Mouse (Mus musculus): ENCODE measurements at regions not wholly inside any gene's neighbourhood (a gene's known extent, or its start where the extent isn't known, plus 50 kb on each side); places are given as distances from the start of the nearest gene placed in this dataset.
A peak's percentile ranks its signal among the peaks of the same experiment; 100 is the strongest.

GRCm38 (mm10) chr15:62229023-62229422, 1306.2 kb upstream of the A1bg start:
- 85% methylated on average over 3 of the region's 3 CpGs for WGBS (ENCODE audit: insufficient replicate concordance)
- Histone ChIP-seq H3K4me1 (ENCODE audit: control insufficient read depth, low read depth, low read length) (peaks cover 9% of the 10 kb centered on the region), H3K4me3 (ENCODE audit: low read depth, low read length) (no peak overlapping the region), H3K27me3 (ENCODE audit: control insufficient read depth, insufficient read depth, low read depth, low read length) (no peaks in the 10 kb centered on the region), H3K36me3 (ENCODE audit: control insufficient read depth, insufficient read depth) (no peaks in the 10 kb centered on the region), H3K4me2 (ENCODE audit: low read depth, low read length) (no peak overlapping the region), H3K9ac (ENCODE audit: low read depth, low read length) (no peak overlapping the region), H3K9me3 (replicated peaks; ENCODE audit: control insufficient read depth, low read length) (no peaks in the 10 kb centered on the region), H3K27ac (ENCODE audit: low read length) (no peak overlapping the region)
- no peak for ATAC-seq (ENCODE audit: low read depth)

GRCm38 (mm10) chr15:62224798-62225197, 1302.0 kb upstream of the A1bg start:
- H3K36me3 ChIP-seq (ENCODE audit: control insufficient read depth, insufficient read depth) = no peaks in the 10 kb centered on the region
- H3K9me3 ChIP-seq (replicated peaks; ENCODE audit: control insufficient read depth, low read length) = no peaks in the 10 kb centered on the region
- no peak overlapping the region for H3K4me2 ChIP-seq (ENCODE audit: low read depth, low read length)
- H3K4me3 ChIP-seq (ENCODE audit: low read depth, low read length) = no peak overlapping the region
- no peak overlapping the region for H3K9ac ChIP-seq (ENCODE audit: low read depth, low read length)
- H3K27ac ChIP-seq (ENCODE audit: low read length) = peak overlapping the region; percentile 2; the same call in 1 of the 2 replicates
- ATAC-seq (ENCODE audit: low read depth) = no peak
- peaks cover 47% of the 10 kb centered on the region for H3K4me1 ChIP-seq (ENCODE audit: control insufficient read depth, low read depth, low read length)
- no peaks in the 10 kb centered on the region for H3K27me3 ChIP-seq (ENCODE audit: control insufficient read depth, insufficient read depth, low read depth, low read length)

GRCm38 (mm10) chr15:62224191-62224590, 1301.4 kb upstream of the A1bg start:
- no peak overlapping the region for H3K4me2 ChIP-seq (ENCODE audit: low read depth, low read length)
- 37% methylated on average over 3 of the region's 3 CpGs for WGBS (ENCODE audit: insufficient replicate concordance)
- no peak overlapping the region for H3K4me3 ChIP-seq (ENCODE audit: low read depth, low read length)
- peak overlapping the region; percentile 73 for H3K27ac ChIP-seq (ENCODE audit: low read length)
- no peak for ATAC-seq (ENCODE audit: low read depth)
- H3K4me1 ChIP-seq (ENCODE audit: control insufficient read depth, low read depth, low read length) = peaks cover 48% of the 10 kb centered on the region
- no peak overlapping the region for H3K9ac ChIP-seq (ENCODE audit: low read depth, low read length)
- H3K36me3 ChIP-seq (ENCODE audit: control insufficient read depth, insufficient read depth) = no peaks in the 10 kb centered on the region
- no peaks in the 10 kb centered on the region for H3K9me3 ChIP-seq (replicated peaks; ENCODE audit: control insufficient read depth, low read length)
- H3K27me3 ChIP-seq (ENCODE audit: control insufficient read depth, insufficient read depth, low read depth, low read length) = no peaks in the 10 kb centered on the region

- Histone ChIP-seq H3K4me1 (ENCODE audit: control insufficient read depth, low read depth, low read length) (peaks cover 48% of the 10 kb centered on the region), H3K9ac (ENCODE audit: low read depth, low read length) (peak overlapping the region; percentile 17; the same call in 1 of the 2 replicates), H3K9me3 (replicated peaks; ENCODE audit: control insufficient read depth, low read length) (no peaks in the 10 kb centered on the region; the same call in 1 of the 2 replicates), H3K36me3 (ENCODE audit: control insufficient read depth, insufficient read depth) (no peaks in the 10 kb centered on the region), H3K27me3 (ENCODE audit: control insufficient read depth, insufficient read depth, low read depth, low read length) (no peaks in the 10 kb centered on the region), H3K4me2 (ENCODE audit: low read depth, low read length) (peak overlapping the region; percentile 41), H3K4me3 (ENCODE audit: low read depth, low read length) (peak overlapping the region; percentile 9; the same call in 1 of the 2 replicates), H3K27ac (ENCODE audit: low read length) (peak overlapping the region; percentile 77)
- peak; percentile 62 for ATAC-seq (ENCODE audit: low read depth)
- 32% methylated on average over 6 of the region's 6 CpGs for WGBS (ENCODE audit: insufficient replicate concordance)
Measured at GRCm38 (mm10) chr15:62223156-62223840, 1300.5 kb upstream of the A1bg start.

- ATAC-seq (ENCODE audit: low read depth) = no peak
Measured at GRCm38 (mm10) chr15:62222731-62223130, 1299.9 kb upstream of the A1bg start.

GRCm38 (mm10) chr15:62222201-62222600, 1299.4 kb upstream of the A1bg start:
- Histone ChIP-seq H3K27ac (ENCODE audit: low read length) (peak overlapping the region; percentile 77), H3K9ac (ENCODE audit: low read depth, low read length) (no peak overlapping the region), H3K4me3 (ENCODE audit: low read depth, low read length) (peak overlapping the region; percentile 12; the same call in 1 of the 2 replicates), H3K9me3 (replicated peaks; ENCODE audit: control insufficient read depth, low read length) (no peaks in the 10 kb centered on the region; the same call in 1 of the 2 replicates), H3K36me3 (ENCODE audit: control insufficient read depth, insufficient read depth) (no peaks in the 10 kb centered on the region), H3K4me2 (ENCODE audit: low read depth, low read length) (peak overlapping the region; percentile 41), H3K4me1 (ENCODE audit: control insufficient read depth, low read depth, low read length) (peaks cover 48% of the 10 kb centered on the region), H3K27me3 (ENCODE audit: control insufficient read depth, insufficient read depth, low read depth, low read length) (no peaks in the 10 kb centered on the region)
- ATAC-seq (ENCODE audit: low read depth) = no peak
- WGBS (ENCODE audit: insufficient replicate concordance) = 27% methylated on average over 6 of the region's 6 CpGs

More at GRCm38 (mm10) chr15:62222731-62223130, 1299.9 kb upstream of the A1bg start:
- Histone ChIP-seq H3K27ac (ENCODE audit: low read length) (peak overlapping the region; percentile 77), H3K4me3 (ENCODE audit: low read depth, low read length) (peak overlapping the region; percentile 9; the same call in 1 of the 2 replicates), H3K9me3 (replicated peaks; ENCODE audit: control insufficient read depth, low read length) (no peaks in the 10 kb centered on the region; the same call in 1 of the 2 replicates), H3K27me3 (ENCODE audit: control insufficient read depth, insufficient read depth, low read depth, low read length) (no peaks in the 10 kb centered on the region), H3K4me1 (ENCODE audit: control insufficient read depth, low read depth, low read length) (peaks cover 48% of the 10 kb centered on the region), H3K36me3 (ENCODE audit: control insufficient read depth, insufficient read depth) (no peaks in the 10 kb centered on the region), H3K4me2 (ENCODE audit: low read depth, low read length) (peak overlapping the region; percentile 41), H3K9ac (ENCODE audit: low read depth, low read length) (0 out of 2 replicates have a peak overlapping the region, but pooled peaks have one; percentile 17)
- 35% methylated on average over 5 of the region's 5 CpGs for WGBS (ENCODE audit: insufficient replicate concordance)

- Histone ChIP-seq H3K27ac (ENCODE audit: low read length) (peak overlapping the region; percentile 43), H3K4me3 (ENCODE audit: low read depth, low read length) (0 out of 2 replicates have a peak overlapping the region, but pooled peaks have one; percentile 3), H3K27me3 (ENCODE audit: control insufficient read depth, insufficient read depth, low read depth, low read length) (no peaks in the 10 kb centered on the region), H3K9ac (ENCODE audit: low read depth, low read length) (0 out of 2 replicates have a peak overlapping the region, but pooled peaks have one; percentile 25), H3K4me1 (ENCODE audit: control insufficient read depth, low read depth, low read length) (peaks cover 55% of the 10 kb centered on the region), H3K4me2 (ENCODE audit: low read depth, low read length) (peak overlapping the region; percentile 50), H3K9me3 (replicated peaks; ENCODE audit: control insufficient read depth, low read length) (no peaks in the 10 kb centered on the region; the same call in 1 of the 2 replicates), H3K36me3 (ENCODE audit: control insufficient read depth, insufficient read depth) (no peaks in the 10 kb centered on the region)
- 21% methylated on average over 8 of the region's 8 CpGs for WGBS (ENCODE audit: insufficient replicate concordance)
- ATAC-seq (ENCODE audit: low read depth) = peak; percentile 89
Measured at GRCm38 (mm10) chr15:62221024-62221819, 1298.4 kb upstream of the A1bg start.

- 36% methylated on average over 3 of the region's 3 CpGs for WGBS (ENCODE audit: insufficient replicate concordance)
- H3K9me3 ChIP-seq (replicated peaks; ENCODE audit: control insufficient read depth, low read length) = no peaks in the 10 kb centered on the region; the same call in 1 of the 2 replicates
- H3K4me2 ChIP-seq (ENCODE audit: low read depth, low read length) = peak overlapping the region; percentile 50
- peak; percentile 1; the same call in 1 of the 2 replicates for ATAC-seq (ENCODE audit: low read depth)
- H3K9ac ChIP-seq (ENCODE audit: low read depth, low read length) = no peak overlapping the region
- peaks cover 61% of the 10 kb centered on the region for H3K4me1 ChIP-seq (ENCODE audit: control insufficient read depth, low read depth, low read length)
- H3K27ac ChIP-seq (ENCODE audit: low read length) = peak overlapping the region; percentile 43
- no peak overlapping the region for H3K4me3 ChIP-seq (ENCODE audit: low read depth, low read length)
- H3K36me3 ChIP-seq (ENCODE audit: control insufficient read depth, insufficient read depth) = no peaks in the 10 kb centered on the region
- no peaks in the 10 kb centered on the region for H3K27me3 ChIP-seq (ENCODE audit: control insufficient read depth, insufficient read depth, low read depth, low read length)
Measured at GRCm38 (mm10) chr15:62220620-62221019, 1297.8 kb upstream of the A1bg start.
